Mouse (Mus musculus): ENCODE results near the gene C1rl. TPM values are rescaled to one million over a fixed set of nuclear protein-coding genes. Genes with fewer than 3 reads are reported as not detected.
"Not testable (repeated sequence)": the region's sequence is repeated elsewhere in the genome, so short reads cannot be mapped to it uniquely, and the experiment has no call there.

The C1rl gene
- polyA plus RNA-seq, 2 experiments: 0.47 to 0.81 TPM

DNA sequence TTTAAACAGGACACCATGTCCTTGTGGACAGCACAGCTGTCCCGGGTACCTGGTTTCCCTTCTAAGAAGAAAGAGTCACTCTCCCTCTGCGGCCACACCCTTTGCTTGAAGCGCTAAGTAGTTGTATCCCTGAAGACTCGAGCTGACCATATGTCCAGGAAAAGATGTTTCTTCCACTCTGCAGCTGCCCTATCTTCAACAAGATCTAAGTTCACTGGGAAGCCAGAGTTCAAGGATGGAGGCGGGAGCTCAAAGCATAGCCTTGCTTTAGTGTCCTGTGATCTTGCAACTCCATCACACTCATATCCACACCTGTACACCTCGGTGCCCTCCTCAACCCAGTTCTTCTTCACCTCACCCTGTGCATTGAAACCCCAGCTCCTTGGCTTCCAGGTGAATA is 19.0 kb downstream of the C1rl start:
- Histone ChIP-seq H3K9me3 (ENCODE audit: control insufficient read depth, low read length) (no peaks in the 10 kb centered on the region), H3K27me3 (ENCODE audit: control insufficient read depth, insufficient read depth, low read length) (no peaks in the 10 kb centered on the region), H3K27ac (replicated peaks; ENCODE audit: low read depth, low read length) (no peak overlapping the region), H3K36me3 (ENCODE audit: control insufficient read depth, insufficient read depth, low read length) (no peaks in the 10 kb centered on the region), H3K4me2 (replicated peaks; ENCODE audit: low read depth, low read length, severe bottlenecking) (no peak overlapping the region), H3K4me1 (ENCODE audit: control insufficient read depth, insufficient read depth, low read length) (no peaks in the 10 kb centered on the region), H3K9ac (ENCODE audit: low read depth, low read length, severe bottlenecking) (no peak overlapping the region), H3K4me3 (replicated peaks; ENCODE audit: low read length) (no peak overlapping the region)
- TF ChIP-seq POLR2A (IDR thresholded peaks at IDR 0.05; ENCODE audit: borderline replicate concordance, extremely low read depth, insufficient read depth, insufficient read length): no peak
- ATAC-seq (ENCODE audit: low FRiP score, low read depth) (no peak), DNase-seq (ENCODE audit: low spot score) (no peak)
- 58% methylated on average over 6 of the region's 6 CpGs for WGBS

GRCm38 (mm10) chr6:124512355-124512836 is 19.5 kb downstream of the C1rl start, which contains the start of gene C1ra:
TSS of gene C1ra (plus strand) at chr6:124512405.
- TF ChIP-seq POLR2A (IDR thresholded peaks at IDR 0.05; ENCODE audit: borderline replicate concordance, extremely low read depth, insufficient read depth, insufficient read length): no peak
- H3K9ac ChIP-seq (ENCODE audit: low read depth, low read length, severe bottlenecking): peak within 1 kb of the TSS; percentile 34
- H3K27ac ChIP-seq (replicated peaks; ENCODE audit: low read depth, low read length): no peak within 1 kb of the TSS
- no peaks in the 10 kb centered on the region for H3K27me3 ChIP-seq (ENCODE audit: control insufficient read depth, insufficient read depth, low read length)
- peak; percentile 62 for DNase-seq (ENCODE audit: low spot score)
- H3K9me3 ChIP-seq (ENCODE audit: control insufficient read depth, low read length): no peaks in the 10 kb centered on the region
- no peaks in the 10 kb centered on the region for H3K36me3 ChIP-seq (ENCODE audit: control insufficient read depth, insufficient read depth, low read length)
- ATAC-seq (ENCODE audit: low FRiP score, low read depth): no peak
- 11% methylated on average over 6 of the region's 6 CpGs for WGBS
- H3K4me1 ChIP-seq (ENCODE audit: control insufficient read depth, insufficient read depth, low read length): no peaks in the 10 kb centered on the region
- peak within 1 kb of the TSS; percentile 40 for H3K4me2 ChIP-seq (replicated peaks; ENCODE audit: low read depth, low read length, severe bottlenecking)
- H3K4me3 ChIP-seq (replicated peaks; ENCODE audit: low read length): peak within 1 kb of the TSS; percentile 21

DNA sequence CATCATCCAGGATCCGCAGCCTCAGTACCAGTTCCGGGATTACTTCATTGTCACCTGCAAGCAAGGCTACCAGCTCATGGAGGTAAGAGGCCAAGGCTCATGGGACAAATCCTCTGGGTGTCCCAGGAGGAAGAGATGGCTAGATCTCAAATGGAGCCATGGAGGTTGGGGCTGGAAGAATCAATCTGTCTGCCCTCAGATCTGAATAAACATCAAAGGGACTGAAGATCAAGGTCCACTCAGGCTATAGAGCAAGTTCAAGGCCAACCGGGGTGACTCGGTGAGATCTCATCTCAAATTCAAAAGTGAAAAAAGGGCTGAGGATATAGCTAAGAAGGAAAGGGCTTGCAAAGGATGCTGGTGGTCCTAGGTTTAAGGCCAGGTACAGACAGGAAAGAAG is 24.8 kb downstream of the C1rl start:
- not testable (repeated sequence) for H3K9ac ChIP-seq (ENCODE audit: low read depth, low read length, severe bottlenecking); ATAC-seq (ENCODE audit: low FRiP score, low read depth); H3K4me1 ChIP-seq (ENCODE audit: control insufficient read depth, insufficient read depth, low read length); H3K27ac ChIP-seq (replicated peaks; ENCODE audit: low read depth, low read length); H3K4me3 ChIP-seq (replicated peaks; ENCODE audit: low read length); H3K9me3 ChIP-seq (ENCODE audit: control insufficient read depth, low read length); H3K36me3 ChIP-seq (ENCODE audit: control insufficient read depth, insufficient read depth, low read length); H3K4me2 ChIP-seq (replicated peaks; ENCODE audit: low read depth, low read length, severe bottlenecking); H3K27me3 ChIP-seq (ENCODE audit: control insufficient read depth, insufficient read depth, low read length); DNase-seq (ENCODE audit: low spot score)
- 92% methylated on average over 2 of the region's 4 CpGs for WGBS

DNA sequence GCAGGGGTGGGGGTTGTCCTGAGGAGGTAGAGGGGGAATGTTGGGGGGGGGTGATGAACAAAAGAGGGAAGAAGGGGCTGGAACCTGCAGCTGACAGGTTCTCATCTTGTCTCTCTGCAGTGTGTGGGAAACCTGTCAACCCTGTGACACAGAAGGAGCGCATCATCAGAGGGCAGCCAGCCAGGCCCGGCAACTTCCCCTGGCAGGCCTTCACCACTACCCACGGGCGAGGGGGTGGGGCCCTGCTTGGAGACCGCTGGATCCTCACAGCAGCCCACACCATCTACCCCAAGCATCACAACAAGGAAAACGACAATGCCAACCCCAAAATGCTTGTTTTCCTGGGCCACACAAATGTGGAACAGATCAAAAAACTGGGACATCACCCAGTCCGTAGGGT is 29.2 kb downstream of the C1rl start:
- H3K4me2 ChIP-seq (replicated peaks; ENCODE audit: low read depth, low read length, severe bottlenecking); ATAC-seq (ENCODE audit: low FRiP score, low read depth); H3K36me3 ChIP-seq (ENCODE audit: control insufficient read depth, insufficient read depth, low read length); H3K27ac ChIP-seq (replicated peaks; ENCODE audit: low read depth, low read length); H3K27me3 ChIP-seq (ENCODE audit: control insufficient read depth, insufficient read depth, low read length); H3K9ac ChIP-seq (ENCODE audit: low read depth, low read length, severe bottlenecking); DNase-seq (ENCODE audit: low spot score); H3K4me1 ChIP-seq (ENCODE audit: control insufficient read depth, insufficient read depth, low read length); H3K4me3 ChIP-seq (replicated peaks; ENCODE audit: low read length); H3K9me3 ChIP-seq (ENCODE audit: control insufficient read depth, low read length): not testable (repeated sequence)
- WGBS: 71% methylated on average over 7 of the region's 7 CpGs

DNA sequence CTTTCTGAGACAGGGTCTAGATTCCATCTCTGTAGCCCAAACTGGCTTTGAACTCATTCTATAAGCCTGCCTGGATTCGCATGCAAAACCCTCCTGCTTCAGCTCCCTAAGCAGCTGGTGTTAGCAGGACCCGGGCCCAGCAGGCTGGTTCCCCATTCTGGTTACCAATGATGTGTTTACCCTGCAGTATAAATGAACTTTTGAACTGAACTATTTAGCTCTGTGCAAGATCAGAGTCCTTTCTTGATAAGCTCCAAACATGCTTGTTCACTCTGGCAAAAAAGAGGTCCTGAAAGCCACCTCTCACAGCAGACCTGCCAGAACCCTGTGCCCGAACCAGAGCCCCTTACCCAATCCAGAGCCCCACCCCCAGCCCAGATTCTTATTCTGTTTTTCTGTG is 35.0 kb downstream of the C1rl start:
- 64% methylated on average over 3 of the region's 3 CpGs for WGBS
- H3K4me3 ChIP-seq (replicated peaks; ENCODE audit: low read length): no peak overlapping the region
- no peak overlapping the region for H3K4me2 ChIP-seq (replicated peaks; ENCODE audit: low read depth, low read length, severe bottlenecking)
- no peaks in the 10 kb centered on the region for H3K27me3 ChIP-seq (ENCODE audit: control insufficient read depth, insufficient read depth, low read length)
- H3K9me3 ChIP-seq (ENCODE audit: control insufficient read depth, low read length): no peaks in the 10 kb centered on the region
- H3K27ac ChIP-seq (replicated peaks; ENCODE audit: low read depth, low read length): no peak overlapping the region
- no peak overlapping the region for H3K9ac ChIP-seq (ENCODE audit: low read depth, low read length, severe bottlenecking)
- ATAC-seq (ENCODE audit: low FRiP score, low read depth) (no peak), DNase-seq (ENCODE audit: low spot score) (no peak)
- no peaks in the 10 kb centered on the region for H3K4me1 ChIP-seq (ENCODE audit: control insufficient read depth, insufficient read depth, low read length)
- no peaks in the 10 kb centered on the region for H3K36me3 ChIP-seq (ENCODE audit: control insufficient read depth, insufficient read depth, low read length)
- no peak for TF ChIP-seq POLR2A (IDR thresholded peaks at IDR 0.05; ENCODE audit: borderline replicate concordance, extremely low read depth, insufficient read depth, insufficient read length)

- TF ChIP-seq POLR2A (IDR thresholded peaks at IDR 0.05; ENCODE audit: borderline replicate concordance, extremely low read depth, insufficient read depth, insufficient read length): no peak
- H3K4me2 ChIP-seq (replicated peaks; ENCODE audit: low read depth, low read length, severe bottlenecking): no peak overlapping the region
- no peaks in the 10 kb centered on the region for H3K4me1 ChIP-seq (ENCODE audit: control insufficient read depth, insufficient read depth, low read length)
- H3K36me3 ChIP-seq (ENCODE audit: control insufficient read depth, insufficient read depth, low read length): no peaks in the 10 kb centered on the region
- H3K9me3 ChIP-seq (ENCODE audit: control insufficient read depth, low read length): no peaks in the 10 kb centered on the region
- H3K27me3 ChIP-seq (ENCODE audit: control insufficient read depth, insufficient read depth, low read length): no peaks in the 10 kb centered on the region
- ATAC-seq (ENCODE audit: low FRiP score, low read depth) (no peak), DNase-seq (ENCODE audit: low spot score) (no peak)
- 89% methylated on average over 8 of the region's 8 CpGs for WGBS
- H3K27ac ChIP-seq (replicated peaks; ENCODE audit: low read depth, low read length): no peak overlapping the region
- H3K4me3 ChIP-seq (replicated peaks; ENCODE audit: low read length): no peak overlapping the region
- H3K9ac ChIP-seq (ENCODE audit: low read depth, low read length, severe bottlenecking): no peak overlapping the region
These were observed 38.2 kb downstream of the C1rl start for GRCm38 (mm10) chr6:124531077-124531476.

- not testable (repeated sequence) for H3K9me3 ChIP-seq (ENCODE audit: control insufficient read depth, low read length); H3K36me3 ChIP-seq (ENCODE audit: control insufficient read depth, insufficient read depth, low read length); H3K4me3 ChIP-seq (replicated peaks; ENCODE audit: low read length); H3K27me3 ChIP-seq (ENCODE audit: control insufficient read depth, insufficient read depth, low read length); H3K4me1 ChIP-seq (ENCODE audit: control insufficient read depth, insufficient read depth, low read length); ATAC-seq (ENCODE audit: low FRiP score, low read depth); DNase-seq (ENCODE audit: low spot score); H3K4me2 ChIP-seq (replicated peaks; ENCODE audit: low read depth, low read length, severe bottlenecking); H3K27ac ChIP-seq (replicated peaks; ENCODE audit: low read depth, low read length); H3K9ac ChIP-seq (ENCODE audit: low read depth, low read length, severe bottlenecking)
- 73% methylated on average over 7 of the region's 8 CpGs for WGBS
These were observed 43.4 kb downstream of the C1rl start for GRCm38 (mm10) chr6:124536125-124536829.

GRCm38 (mm10) chr6:124541176-124541575 is 48.3 kb downstream of the C1rl start:
- ATAC-seq (ENCODE audit: low FRiP score, low read depth); H3K4me1 ChIP-seq (ENCODE audit: control insufficient read depth, insufficient read depth, low read length); H3K27ac ChIP-seq (replicated peaks; ENCODE audit: low read depth, low read length); H3K4me2 ChIP-seq (replicated peaks; ENCODE audit: low read depth, low read length, severe bottlenecking); H3K27me3 ChIP-seq (ENCODE audit: control insufficient read depth, insufficient read depth, low read length); H3K36me3 ChIP-seq (ENCODE audit: control insufficient read depth, insufficient read depth, low read length); H3K9me3 ChIP-seq (ENCODE audit: control insufficient read depth, low read length); H3K9ac ChIP-seq (ENCODE audit: low read depth, low read length, severe bottlenecking); DNase-seq (ENCODE audit: low spot score); H3K4me3 ChIP-seq (replicated peaks; ENCODE audit: low read length): not testable (repeated sequence)
- 80% methylated on average over 2 of the region's 2 CpGs for WGBS
